Mouse (Mus musculus) stomach, embryonic 15.5 days (tissue): ENCODE measurements around the gene Prox1. TPM values are rescaled to one million over a fixed set of nuclear protein-coding genes. Genes with fewer than 3 reads are reported as not detected.
A peak's percentile ranks its signal among the peaks of the same experiment; 100 is the strongest.

ENCODE experiments used
- ATAC-seq: fragments of 200-750 bp; cut with Nextera tagmentation; 2 replicates; pipeline ENCODE4 v1.8.0; 2017; ENCODE audit warnings: low read depth, moderate number of reproducible peaks, moderate TSS enrichment; ENCODE audit not compliant: insufficient read depth, low FRiP score
- H3K27ac ChIP-seq: fragments of 300-500 bp; sonication (generic); 2 replicates; pipeline ENCODE4 v1.5.1; 2015; ENCODE audit warnings: mild to moderate bottlenecking, inconsistent platforms
- H3K27me3 ChIP-seq: fragments of 300-500 bp; sonication (generic); replicated peaks from 2 replicates; pipeline ENCODE4 v1.6.1; 2015; ENCODE audit warnings: inconsistent platforms
- H3K36me3 ChIP-seq: fragments of 300-500 bp; sonication (generic); 2 replicates; pipeline ENCODE4 v1.6.1; 2015; ENCODE audit warnings: inconsistent platforms
- H3K4me1 ChIP-seq: fragments of 300-500 bp; sonication (generic); 2 replicates; pipeline ENCODE4 v1.6.1; 2015; ENCODE audit warnings: inconsistent platforms
- H3K4me2 ChIP-seq: fragments of 300-500 bp; sonication (generic); 2 replicates; pipeline ENCODE4 v1.6.1; 2015; ENCODE audit warnings: mild to moderate bottlenecking, inconsistent platforms
- H3K4me3 ChIP-seq: fragments of 300-500 bp; sonication (generic); replicated peaks from 2 replicates; pipeline ENCODE4 v1.5.1; 2015; ENCODE audit warnings: inconsistent platforms
- H3K9ac ChIP-seq: fragments of 300-500 bp; sonication (generic); 2 replicates; pipeline ENCODE4 v1.6.1; 2015; ENCODE audit warnings: inconsistent platforms
- H3K9me3 ChIP-seq: fragments of 300-500 bp; sonication (generic); 2 replicates; pipeline ENCODE4 v1.6.1; 2016; ENCODE audit warnings: inconsistent platforms
- WGBS: fragments of 180-500 bp; shearing (Covaris S2); methylation state at CpG from one replicate; pipeline ENCODE4 v1.1.7; 2015; 5-methylcytosine and 5-hydroxymethylcytosine counted together
- polyA plus RNA-seq: library from polyadenylated mRNA; unstranded; fragments of >200 nt; fragmentation: Nextera tagmentation; extraction: Ambion mirVana; gene quantifications from 2 replicates; pipeline ENCODE4 v1.2.1, GENCODE M21; 2015

Prox1 gene
- polyA plus RNA-seq, 1 experiment from 2014 or later: 3.0 TPM

DNA sequence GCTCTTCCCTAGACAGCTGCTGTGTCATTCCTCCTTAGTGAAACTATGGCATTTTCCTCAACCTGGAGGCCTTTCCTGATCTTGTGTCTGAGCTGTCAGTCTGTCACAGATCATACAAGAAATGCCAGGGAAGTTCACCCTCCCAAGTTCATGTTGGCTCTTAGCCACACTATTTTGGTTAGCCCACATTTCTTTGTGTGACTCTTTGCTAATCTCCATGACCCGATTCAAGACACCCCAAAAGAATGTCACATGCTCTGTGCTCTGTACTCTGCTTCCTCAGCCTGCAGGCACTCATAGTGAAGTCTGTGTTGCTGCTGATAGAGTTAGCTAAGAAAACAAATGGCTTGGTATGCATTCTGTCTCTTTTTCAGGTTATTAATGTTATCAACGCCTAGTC is 18.6 kb upstream of the Prox1 start:
- H3K9me3 ChIP-seq: no peaks in the 10 kb centered on the region
- H3K4me3 ChIP-seq: no peak overlapping the region
- H3K9ac ChIP-seq: no peak overlapping the region
- no peak overlapping the region for H3K4me2 ChIP-seq
- H3K27me3 ChIP-seq: no peaks in the 10 kb centered on the region
- 0 out of 2 replicates have a peak, but pooled peaks cover 3% of the 10 kb centered on the region for H3K4me1 ChIP-seq
- H3K27ac ChIP-seq: no peak overlapping the region
- H3K36me3 ChIP-seq: no peaks in the 10 kb centered on the region
- 70% methylated on average over 2 of the region's 2 CpGs for WGBS
- no peak for ATAC-seq

GRCm38 (mm10) chr1:190186336-190186735 is 15.8 kb upstream of the Prox1 start:
- Histone ChIP-seq H3K9me3 (no peaks in the 10 kb centered on the region), H3K36me3 (no peaks in the 10 kb centered on the region), H3K4me3 (no peak overlapping the region), H3K27ac (no peak overlapping the region), H3K27me3 (no peaks in the 10 kb centered on the region), H3K4me1 (0 out of 2 replicates have a peak, but pooled peaks cover 3% of the 10 kb centered on the region), H3K9ac (no peak overlapping the region), H3K4me2 (no peak overlapping the region)
- WGBS: 86% methylated on average over 4 of the region's 4 CpGs
- no peak for ATAC-seq

DNA sequence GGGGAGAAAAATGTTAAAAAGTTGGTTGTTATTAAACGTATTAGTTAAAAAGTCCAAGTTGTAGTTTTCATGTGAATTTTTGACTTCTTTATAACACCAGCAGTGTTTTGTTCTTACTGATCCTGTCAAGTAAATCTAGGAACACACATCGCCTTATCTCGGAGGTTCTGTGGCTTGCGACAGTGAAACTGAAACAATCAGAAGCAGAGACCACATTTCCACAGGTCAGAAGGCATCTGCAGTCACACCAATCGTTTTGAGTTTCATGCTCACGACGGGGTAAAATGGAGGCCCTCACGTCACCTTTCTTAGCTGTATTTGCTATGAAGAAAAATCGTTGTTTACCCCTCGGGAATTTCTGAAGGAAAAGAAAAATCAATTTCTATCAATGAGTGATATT is 14.8 kb upstream of the Prox1 start:
- no peak overlapping the region for H3K9ac ChIP-seq
- no peak overlapping the region for H3K4me3 ChIP-seq
- H3K4me2 ChIP-seq: no peak overlapping the region
- H3K4me1 ChIP-seq: no peaks in the 10 kb centered on the region
- WGBS: 64% methylated on average over 10 of the region's 10 CpGs
- H3K36me3 ChIP-seq: no peaks in the 10 kb centered on the region
- ATAC-seq: no peak
- no peaks in the 10 kb centered on the region for H3K9me3 ChIP-seq
- H3K27me3 ChIP-seq: no peaks in the 10 kb centered on the region
- H3K27ac ChIP-seq: no peak overlapping the region

GRCm38 (mm10) chr1:190183574-190183973 is 13.1 kb upstream of the Prox1 start:
- 88% methylated on average over 4 of the region's 4 CpGs for whole genome bisulfite sequencing
- Histone ChIP-seq H3K27me3 (no peaks in the 10 kb centered on the region), H3K27ac (no peak overlapping the region), H3K36me3 (no peaks in the 10 kb centered on the region), H3K9ac (no peak overlapping the region), H3K9me3 (no peaks in the 10 kb centered on the region), H3K4me3 (no peak overlapping the region), H3K4me2 (no peak overlapping the region), H3K4me1 (no peaks in the 10 kb centered on the region)
- ATAC-seq: no peak

DNA sequence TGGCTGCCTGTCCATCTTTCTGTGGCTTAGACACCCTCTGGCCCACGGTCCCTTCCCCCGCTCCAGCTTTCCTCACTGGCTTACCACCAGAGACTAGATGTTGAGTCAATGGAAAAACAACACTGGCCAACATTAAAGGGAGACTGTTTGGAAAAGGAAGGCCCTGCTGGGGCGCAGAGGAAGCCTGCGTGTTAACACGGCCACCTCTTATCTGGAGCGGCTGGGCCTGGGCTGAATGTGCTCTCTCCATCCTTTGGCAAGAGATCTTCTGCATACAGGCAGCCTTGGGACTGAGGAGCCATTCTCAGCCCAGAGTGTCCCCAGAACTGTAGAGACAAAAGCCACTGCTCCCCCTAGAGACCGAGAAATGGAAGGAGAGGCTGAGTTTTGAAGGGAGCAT is 11.3 kb upstream of the Prox1 start:
- no peak for ATAC-seq
- Histone ChIP-seq H3K9ac (no peak overlapping the region), H3K4me2 (no peak overlapping the region), H3K27me3 (no peaks in the 10 kb centered on the region), H3K4me3 (no peak overlapping the region), H3K36me3 (no peaks in the 10 kb centered on the region), H3K9me3 (no peaks in the 10 kb centered on the region), H3K27ac (no peak overlapping the region), H3K4me1 (no peaks in the 10 kb centered on the region)
- WGBS: 77% methylated on average over 7 of the region's 7 CpGs

DNA sequence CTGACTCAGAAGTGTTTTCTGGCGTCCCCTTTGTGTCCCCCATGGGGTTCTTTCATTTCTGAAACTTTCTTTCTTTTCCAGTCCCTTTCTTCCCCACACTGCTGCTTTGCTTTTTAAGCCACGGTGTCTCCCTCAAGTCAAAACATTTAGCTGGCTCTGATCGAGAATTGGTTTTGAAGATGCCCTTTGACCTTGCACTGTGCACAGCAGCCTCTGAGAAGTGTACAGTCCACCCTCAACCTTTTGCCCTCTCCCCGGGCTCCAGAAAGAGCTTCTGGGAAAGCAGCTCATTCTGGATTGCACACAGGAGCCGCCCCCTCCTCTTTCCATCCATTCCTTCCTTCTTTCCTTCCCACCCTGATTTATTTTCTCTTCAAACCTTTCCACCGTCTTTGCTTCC is 10.3 kb upstream of the Prox1 start:
- Histone ChIP-seq H3K9ac (no peak overlapping the region), H3K4me1 (no peaks in the 10 kb centered on the region), H3K9me3 (no peaks in the 10 kb centered on the region), H3K4me3 (no peak overlapping the region), H3K27me3 (peaks cover 7% of the 10 kb centered on the region), H3K27ac (no peak overlapping the region), H3K4me2 (no peak overlapping the region), H3K36me3 (no peaks in the 10 kb centered on the region)
- WGBS: 40% methylated on average over 6 of the region's 6 CpGs
- ATAC-seq: no peak

DNA sequence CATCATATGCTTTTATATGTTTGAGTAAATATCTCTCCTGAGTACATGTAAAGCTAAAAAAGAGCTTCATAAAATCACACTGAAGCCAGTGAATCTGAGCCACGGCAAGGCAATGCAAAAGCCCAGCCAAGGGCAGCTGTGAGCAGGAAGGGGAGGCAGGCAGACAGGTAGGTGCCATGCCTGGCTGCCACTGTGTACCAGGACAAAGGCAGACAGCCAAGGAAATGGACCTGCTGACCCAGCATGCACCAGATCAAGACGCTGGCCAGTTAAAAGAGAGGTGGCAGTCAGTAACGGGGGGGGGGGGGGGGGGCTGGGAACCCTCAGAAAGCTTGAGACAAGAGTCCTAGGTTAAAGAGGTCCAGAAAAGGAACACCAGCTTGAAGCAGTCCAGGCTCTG is 6.4 kb upstream of the Prox1 start:
- ATAC-seq: no peak
- Histone ChIP-seq H3K9me3 (no peaks in the 10 kb centered on the region), H3K4me2 (no peak overlapping the region), H3K4me3 (no peak overlapping the region), H3K9ac (no peak overlapping the region), H3K27me3 (peaks cover 38% of the 10 kb centered on the region), H3K27ac (no peak overlapping the region), H3K36me3 (no peaks in the 10 kb centered on the region), H3K4me1 (peaks cover 17% of the 10 kb centered on the region)
- WGBS: 39% methylated on average over 3 of the region's 3 CpGs

GRCm38 (mm10) chr1:190174671-190175661 is 4.5 kb upstream of the Prox1 start:
- ATAC-seq: no peak
- Histone ChIP-seq H3K27me3 (peaks cover 49% of the 10 kb centered on the region), H3K9ac (0 out of 2 replicates have a peak overlapping the region, but pooled peaks have one; percentile 0)

DNA sequence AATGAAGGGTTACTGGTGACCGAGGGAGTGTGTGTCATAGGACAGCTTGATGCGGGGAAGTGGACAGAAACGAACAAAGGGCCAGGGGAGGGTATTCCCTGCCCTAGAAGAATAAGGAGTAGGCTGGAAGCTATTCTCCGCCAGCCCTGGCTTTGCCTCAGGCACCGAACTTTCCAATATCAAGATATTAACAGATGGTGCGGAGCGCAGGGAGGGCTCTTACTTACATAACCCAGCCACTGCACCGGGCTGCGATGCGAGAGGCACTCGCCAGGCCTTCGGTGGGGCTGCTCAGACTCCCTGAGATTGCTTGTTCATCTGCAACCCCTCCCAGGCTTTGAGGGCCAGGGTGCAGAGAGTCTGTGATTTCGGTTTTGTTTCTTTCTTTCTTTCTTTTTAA is 3.7 kb upstream of the Prox1 start:
- H3K9me3 ChIP-seq: no peaks in the 10 kb centered on the region
- peaks cover 21% of the 10 kb centered on the region for H3K4me1 ChIP-seq
- H3K4me2 ChIP-seq: peak overlapping the region; percentile 56
- WGBS: 5% methylated on average over 13 of the region's 13 CpGs
- no peaks in the 10 kb centered on the region for H3K36me3 ChIP-seq
- peak overlapping the region; percentile 30; the same call in 1 of the 2 replicates for H3K4me3 ChIP-seq
- peaks cover 51% of the 10 kb centered on the region for H3K27me3 ChIP-seq
- no peak for ATAC-seq
- H3K9ac ChIP-seq: no peak overlapping the region
- H3K27ac ChIP-seq: no peak overlapping the region

More at GRCm38 (mm10) chr1:190174671-190175661, 4.5 kb upstream of the Prox1 start:
- WGBS: 2% methylated on average over 65 of the region's 65 CpGs
- Histone ChIP-seq H3K27ac (no peak overlapping the region), H3K4me3 (peak overlapping the region; percentile 30), H3K4me1 (peaks cover 17% of the 10 kb centered on the region), H3K36me3 (no peaks in the 10 kb centered on the region), H3K9me3 (no peaks in the 10 kb centered on the region), H3K4me2 (peak overlapping the region; percentile 56)

DNA sequence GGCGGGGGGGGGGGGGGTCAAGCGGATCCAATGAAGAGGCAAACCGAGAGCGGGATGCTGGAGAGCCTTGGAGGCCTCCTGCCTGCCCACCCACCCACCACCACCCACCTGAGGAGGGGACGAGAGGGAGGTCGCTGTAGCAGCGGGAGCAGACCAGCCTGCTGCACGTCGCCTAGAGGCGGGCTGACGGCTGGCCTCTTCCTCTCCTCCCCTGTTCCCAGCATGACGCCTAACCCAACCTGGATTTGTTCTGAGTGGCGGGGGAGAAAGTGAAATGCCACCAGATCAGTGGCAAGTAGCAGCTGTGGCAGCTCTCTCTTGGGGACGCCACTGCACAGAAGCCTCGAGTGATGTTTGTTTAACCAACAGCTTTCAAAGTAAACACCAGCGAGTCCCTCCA is 3.1 kb upstream of the Prox1 start:
- H3K4me3 ChIP-seq: no peak overlapping the region
- H3K27ac ChIP-seq: no peak overlapping the region
- H3K4me2 ChIP-seq: 0 out of 2 replicates have a peak overlapping the region, but pooled peaks have one; percentile 13
- H3K4me1 ChIP-seq: peaks cover 27% of the 10 kb centered on the region
- WGBS: 2% methylated on average over 14 of the region's 16 CpGs
- H3K27me3 ChIP-seq: peaks cover 53% of the 10 kb centered on the region
- no peaks in the 10 kb centered on the region for H3K9me3 ChIP-seq
- no peak for ATAC-seq
- H3K36me3 ChIP-seq: no peaks in the 10 kb centered on the region
- no peak overlapping the region for H3K9ac ChIP-seq

GRCm38 (mm10) chr1:190172979-190173461 is 2.5 kb upstream of the Prox1 start:
- Histone ChIP-seq H3K36me3 (no peaks in the 10 kb centered on the region), H3K27ac (no peak overlapping the region), H3K4me2 (peak overlapping the region; percentile 42), H3K4me1 (peaks cover 28% of the 10 kb centered on the region), H3K4me3 (0 out of 2 replicates have a peak overlapping the region, but pooled peaks have one; percentile 17), H3K9me3 (no peaks in the 10 kb centered on the region), H3K27me3 (peaks cover 58% of the 10 kb centered on the region), H3K9ac (no peak overlapping the region)
- WGBS: under 1% methylated on average over 24 of the region's 24 CpGs
- ATAC-seq: no peak

DNA sequence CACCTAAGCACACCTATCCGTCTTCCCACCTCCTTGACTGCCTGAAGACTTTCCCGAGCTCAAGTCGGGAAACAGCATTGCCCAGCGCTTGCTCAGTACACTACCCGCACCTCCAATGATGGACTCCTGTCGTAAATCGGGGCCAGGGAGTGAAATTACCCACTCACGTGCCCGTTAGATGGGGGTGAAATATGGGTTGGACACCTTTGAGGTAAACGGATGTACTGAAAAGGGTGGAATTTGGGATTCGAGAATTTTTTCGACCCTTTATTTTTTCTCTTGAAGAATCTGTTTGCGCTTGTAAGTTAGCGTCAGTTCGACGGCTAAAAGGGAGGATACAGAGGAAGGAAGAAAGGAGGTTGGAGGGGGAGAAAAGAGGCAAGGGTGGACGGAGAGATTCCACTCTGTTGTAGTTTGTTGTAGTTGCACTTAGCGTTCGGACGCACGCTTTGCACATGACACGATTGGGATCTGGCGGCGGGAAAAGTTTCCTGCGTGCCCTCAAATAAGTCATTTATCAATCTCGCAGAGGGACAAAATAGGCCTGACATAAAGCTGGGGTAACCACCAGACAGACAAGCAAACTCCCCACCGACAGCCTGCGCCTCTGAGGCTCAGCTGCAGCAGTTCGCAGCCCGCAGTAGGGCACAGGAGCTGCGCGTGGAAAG is 1.9 kb upstream of the Prox1 start:
- H3K4me1 ChIP-seq: peaks cover 28% of the 10 kb centered on the region
- peaks cover 58% of the 10 kb centered on the region for H3K27me3 ChIP-seq
- 1% methylated on average over 32 of the region's 32 CpGs for WGBS
- no peaks in the 10 kb centered on the region for H3K36me3 ChIP-seq
- ATAC-seq: no peak
- no peak overlapping the region for H3K9ac ChIP-seq
- no peak overlapping the region for H3K27ac ChIP-seq
- no peaks in the 10 kb centered on the region for H3K9me3 ChIP-seq
- 0 out of 2 replicates have a peak overlapping the region, but pooled peaks have one; percentile 17 for H3K4me3 ChIP-seq
- H3K4me2 ChIP-seq: peak overlapping the region; percentile 42
